Mouse (Mus musculus) kidney, adult 2 months (tissue): ENCODE measurements around the gene Myrf.

Experiments used
- CTCF ChIP-seq: fragments of 200-500 bp; conservative IDR thresholded peaks from 2 replicates; pipeline ENCODE4 v1.5.1; 2011; ENCODE audit warnings: low read depth, mild to moderate bottlenecking, control low read depth, low read length, moderate library complexity, mixed read lengths; ENCODE audit not compliant: insufficient read depth, insufficient read length
- POLR2A ChIP-seq: fragments of 200-500 bp; IDR thresholded peaks from one replicate; pipeline ENCODE4 v1.6.1; 2011; ENCODE audit warnings: low read depth, low read length, control low read depth

- TF ChIP-seq CTCF (no peak), POLR2A (no peak)
Observed at GRCm38 (mm10) chr19:10288125-10289040, 47.8 kb upstream of the Myrf start.
